Comparison of ENCODE assay signal across 9 mouse cellular contexts in the genomic region with DNA sequence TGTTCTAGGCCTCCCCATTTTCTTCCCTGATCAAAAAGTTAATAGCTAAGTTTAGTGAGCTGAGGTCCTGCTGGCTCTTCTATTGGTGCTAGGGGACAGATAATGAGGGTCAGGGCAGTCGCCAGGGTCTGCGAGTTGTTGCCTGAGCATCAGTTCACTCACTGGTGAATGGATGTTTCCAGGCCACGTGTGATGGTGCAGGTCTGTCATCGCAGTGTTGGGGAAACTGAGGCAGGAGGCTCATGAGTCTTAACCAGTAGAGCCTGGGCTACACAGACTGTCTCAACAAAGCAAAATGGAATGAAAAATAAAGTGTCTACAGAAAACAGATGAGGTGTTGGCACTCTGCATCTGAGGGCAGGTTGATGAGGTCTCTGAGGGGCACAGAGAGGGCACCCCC. TPM values are rescaled to one million over a fixed set of nuclear protein-coding genes. Genes with fewer than 3 reads are reported as not detected.
DNase-seq lines count a peak whose midpoint lies in the region; ATAC-seq and TF ChIP-seq lines count a peak whose summit lies in the region.
"Had no signal": no experiment of that assay in that cellular context is flagged by ENCODE, and none has a peak within 500 bp of the region (broad histone marks: within the 10 kb centered on the region; RNA-seq: fewer than 3 reads in every experiment).

No protein-coding gene starts in this region.

- H3K36me3 ChIP-seq in heart, embryonic 10.5 days = no peaks in the 10 kb centered on the region
- H3K36me3 ChIP-seq in ES-Bruce4 (ENCODE audit: control insufficient read depth, insufficient read depth, low read length, poor library complexity, severe bottlenecking) = no peaks in the 10 kb centered on the region
- no peaks in the 10 kb centered on the region for H3K36me3 ChIP-seq in heart, embryonic 16.5 days (ENCODE audit: control insufficient read depth, insufficient read depth)
- H3K36me3 ChIP-seq in liver, postnatal 0 days (replicated peaks; ENCODE audit: insufficient read depth, low read length) = no peaks in the 10 kb centered on the region

- no peaks in the 10 kb centered on the region for H3K27me3 ChIP-seq in heart, embryonic 10.5 days (ENCODE audit: insufficient read depth, poor library complexity, severe bottlenecking)
- H3K27me3 ChIP-seq in ES-Bruce4 (ENCODE audit: control insufficient read depth, insufficient read depth, low read length, poor library complexity, severe bottlenecking) = no peaks in the 10 kb centered on the region
- no peaks in the 10 kb centered on the region for H3K27me3 ChIP-seq in heart, embryonic 16.5 days (ENCODE audit: control insufficient read depth, insufficient read depth, low read length)
- peaks cover 9% of the 10 kb centered on the region; the same call in 1 of the 2 replicates for H3K27me3 ChIP-seq in liver, postnatal 0 days (ENCODE audit: insufficient read depth, low read length)

- peak overlapping the region; percentile 67 for H3K4me2 ChIP-seq in heart, embryonic 16.5 days (ENCODE audit: low read depth, low read length)
- peak overlapping the region; percentile 80 for H3K4me2 ChIP-seq in liver, postnatal 0 days (ENCODE audit: low read depth, low read length)

- H3K27ac ChIP-seq in heart, embryonic 10.5 days = peak overlapping the region; percentile 98
- H3K27ac ChIP-seq in ES-Bruce4 (ENCODE audit: insufficient read depth, low read length) = peak overlapping the region; percentile 10; the same call in 1 of the 2 replicates
- H3K27ac ChIP-seq in heart, embryonic 16.5 days (ENCODE audit: low read length) = peak overlapping the region; percentile 99
- H3K27ac ChIP-seq in liver, postnatal 0 days (ENCODE audit: low read depth) = peak overlapping the region; percentile 79

- peak overlapping the region; percentile 73; the same call in 1 of the 2 replicates for H3K4me3 ChIP-seq in heart, embryonic 10.5 days
- H3K4me3 ChIP-seq in ES-Bruce4 (ENCODE audit: low read depth, low read length) = no peak overlapping the region
- H3K4me3 ChIP-seq in heart, embryonic 16.5 days (ENCODE audit: low read length) = no peak overlapping the region; the same call in 1 of the 2 replicates
- no peak overlapping the region for H3K4me3 ChIP-seq in liver, postnatal 0 days (ENCODE audit: low read depth, low read length)

- WGBS in heart, embryonic 10.5 days = 31% methylated on average over 4 of the region's 4 CpGs
- WGBS in heart, embryonic 16.5 days = 38% methylated on average over 4 of the region's 4 CpGs
- WGBS in liver, postnatal 0 days (ENCODE audit: insufficient replicate concordance) = 42% methylated on average over 4 of the region's 4 CpGs

- DNase-seq in heart, embryonic 10.5 days (ENCODE audit: low spot score) = no peak
- no peak for DNase-seq in heart, postnatal 4 days
- no peak for DNase-seq in liver, postnatal 0 days
- no peak for DNase-seq in Muller cell, postnatal 12 days (ENCODE audit: inconsistent ontology term)
- DNase-seq in frontal cortex, adult 2 months (ENCODE audit: extremely low spot score in 1 of 2, low spot score in 1 of 2) = no peak
- no peak for DNase-seq in left cerebral cortex, adult 11 months (ENCODE audit: low spot score)
- DNase-seq: cerebellum, adult 11 months had no signal

- H3K4me1 ChIP-seq in heart, embryonic 10.5 days = peaks cover 68% of the 10 kb centered on the region
- H3K4me1 ChIP-seq in ES-Bruce4 (ENCODE audit: control insufficient read depth, insufficient read depth, low read length) = peaks cover 2% of the 10 kb centered on the region
- H3K4me1 ChIP-seq in heart, embryonic 16.5 days (ENCODE audit: control insufficient read depth, insufficient read depth, low read length) = peaks cover 46% of the 10 kb centered on the region
- peaks cover 61% of the 10 kb centered on the region for H3K4me1 ChIP-seq in liver, postnatal 0 days (ENCODE audit: insufficient read depth)

- H3K9ac ChIP-seq in ES-Bruce4 (ENCODE audit: low read depth, poor library complexity, severe bottlenecking) = no peak overlapping the region
- peak overlapping the region; percentile 58 for H3K9ac ChIP-seq in heart, embryonic 16.5 days (ENCODE audit: low read length)
- H3K9ac ChIP-seq in liver, postnatal 0 days (replicated peaks) = no peak overlapping the region

- no peak for TF ChIP-seq EP300 in ES-Bruce4 (IDR thresholded peaks at IDR 0.05; ENCODE audit: insufficient read depth, low read depth, low read length)
- no peak for TF ChIP-seq EP300 in liver, postnatal 0 days (IDR thresholded peaks at IDR 0.05; ENCODE audit: low read depth)

- TF ChIP-seq POLR2A in ES-Bruce4 (IDR thresholded peaks at IDR 0.05; ENCODE audit: insufficient read depth, low read length) = no peak

- no peak for ATAC-seq in heart, embryonic 16.5 days (replicated peaks; ENCODE audit: extremely low read depth, insufficient read depth, low FRiP score)
- no peak for ATAC-seq in liver, postnatal 0 days

- no peaks in the 10 kb centered on the region for H3K9me3 ChIP-seq in heart, embryonic 10.5 days
- no peaks in the 10 kb centered on the region for H3K9me3 ChIP-seq in ES-Bruce4 (replicated peaks; ENCODE audit: control insufficient read depth, insufficient read depth, low read length, poor library complexity, severe bottlenecking)
- no peaks in the 10 kb centered on the region for H3K9me3 ChIP-seq in heart, embryonic 16.5 days (replicated peaks; ENCODE audit: control insufficient read depth, low read length)
- no peaks in the 10 kb centered on the region for H3K9me3 ChIP-seq in liver, postnatal 0 days (ENCODE audit: low read length)

- TF ChIP-seq CTCF in ES-Bruce4 (IDR thresholded peaks at IDR 0.05; ENCODE audit: low read depth, low read length) = no peak
- TF ChIP-seq CTCF in liver, postnatal 0 days (IDR thresholded peaks at IDR 0.05; ENCODE audit: low read depth) = no peak

RNA-seq across cellular contexts. Expression of gene Nanos3, which starts 13.9 kb away (rescaled TPM):
- polyA plus RNA-seq in heart, embryonic 10.5 days (2016; fragmentation: Nextera tagmentation; extraction: Ambion mirVana) = 1.2 and 2.3 TPM in 2 replicates
- 1 to 10 TPM; 3.6 to 4.3 TPM for total RNA-seq in heart, postnatal 4 days (2021)
- 3.0 and 4.3 TPM in 2 replicates for polyA plus RNA-seq in ES-Bruce4 (2011; ENCODE audit: insufficient read depth, insufficient read length, low read depth, missing spikeins)
- 1.5 and 1.6 TPM in 2 replicates for polyA plus RNA-seq in heart, embryonic 16.5 days (2015; fragmentation: Nextera tagmentation; extraction: Ambion mirVana)
- 0.34 and 0.79 TPM in 2 replicates for polyA plus RNA-seq in liver, postnatal 0 days (2015; fragmentation: Nextera tagmentation; extraction: Ambion mirVana)
- 2.1 and 2.6 TPM in 2 replicates for polyA plus RNA-seq in frontal cortex, adult 2 months (2012; rRNA removed)

RNA-seq across cellular contexts. Expression of gene Zswim4, which starts 38.0 kb away (rescaled TPM):
- 14.4 and 17.5 TPM in 2 replicates for polyA plus RNA-seq in heart, embryonic 10.5 days (2016; fragmentation: Nextera tagmentation; extraction: Ambion mirVana)
- 10 to 100 TPM; 12.8 to 13.8 TPM for total RNA-seq in heart, postnatal 4 days (2021)
- 14.8 and 15.4 TPM in 2 replicates for polyA plus RNA-seq in ES-Bruce4 (2011; ENCODE audit: insufficient read depth, insufficient read length, low read depth, missing spikeins)
- polyA plus RNA-seq in heart, embryonic 16.5 days (2015; fragmentation: Nextera tagmentation; extraction: Ambion mirVana) = 8.4 and 9.9 TPM in 2 replicates
- 1.4 and 1.6 TPM in 2 replicates for polyA plus RNA-seq in liver, postnatal 0 days (2015; fragmentation: Nextera tagmentation; extraction: Ambion mirVana)
- 13.7 TPM in 2 replicates for polyA plus RNA-seq in frontal cortex, adult 2 months (2012; rRNA removed)

RNA-seq across cellular contexts. Expression of gene D8Ertd738e, which starts 50.6 kb away (rescaled TPM):
- polyA plus RNA-seq in heart, embryonic 10.5 days (2016; fragmentation: Nextera tagmentation; extraction: Ambion mirVana) = 353 and 374 TPM in 2 replicates
- total RNA-seq in heart, postnatal 4 days (2021) = 100 to 1,000 TPM; 218 to 233 TPM
- 90.6 and 92.0 TPM in 2 replicates for polyA plus RNA-seq in ES-Bruce4 (2011; ENCODE audit: insufficient read depth, insufficient read length, low read depth, missing spikeins)
- 297 and 311 TPM in 2 replicates for polyA plus RNA-seq in heart, embryonic 16.5 days (2015; fragmentation: Nextera tagmentation; extraction: Ambion mirVana)
- 189 and 201 TPM in 2 replicates for polyA plus RNA-seq in liver, postnatal 0 days (2015; fragmentation: Nextera tagmentation; extraction: Ambion mirVana)
- 216 and 261 TPM in 2 replicates for polyA plus RNA-seq in frontal cortex, adult 2 months (2012; rRNA removed)

RNA-seq across cellular contexts. Expression of gene 4930432K21Rik, which starts 51.0 kb away (rescaled TPM):
- polyA plus RNA-seq in heart, embryonic 10.5 days (2016; fragmentation: Nextera tagmentation; extraction: Ambion mirVana) = 0.79 and 1.5 TPM in 2 replicates
- under 1 TPM; 0.38 to 0.60 TPM for total RNA-seq in heart, postnatal 4 days (2021)
- polyA plus RNA-seq in ES-Bruce4 (2011; ENCODE audit: insufficient read depth, insufficient read length, low read depth, missing spikeins) = 3.8 and 4.7 TPM in 2 replicates
- 1.2 and 1.3 TPM in 2 replicates for polyA plus RNA-seq in heart, embryonic 16.5 days (2015; fragmentation: Nextera tagmentation; extraction: Ambion mirVana)
- 0.24 and 0.29 TPM in 2 replicates for polyA plus RNA-seq in liver, postnatal 0 days (2015; fragmentation: Nextera tagmentation; extraction: Ambion mirVana)
- polyA plus RNA-seq in frontal cortex, adult 2 months (2012; rRNA removed) = 2.6 and 2.9 TPM in 2 replicates

RNA-seq across cellular contexts. Expression of gene Cc2d1a, which starts 51.1 kb away (rescaled TPM):
- polyA plus RNA-seq in heart, embryonic 10.5 days (2016; fragmentation: Nextera tagmentation; extraction: Ambion mirVana) = 19.5 and 19.7 TPM in 2 replicates
- total RNA-seq in heart, postnatal 4 days (2021) = 10 to 100 TPM; 12.6 to 15.6 TPM
- polyA plus RNA-seq in ES-Bruce4 (2011; ENCODE audit: insufficient read depth, insufficient read length, low read depth, missing spikeins) = 18.0 and 27.2 TPM in 2 replicates
- 14.8 and 15.4 TPM in 2 replicates for polyA plus RNA-seq in heart, embryonic 16.5 days (2015; fragmentation: Nextera tagmentation; extraction: Ambion mirVana)
- 4.4 and 4.5 TPM in 2 replicates for polyA plus RNA-seq in liver, postnatal 0 days (2015; fragmentation: Nextera tagmentation; extraction: Ambion mirVana)
- 38.4 and 40.2 TPM in 2 replicates for polyA plus RNA-seq in frontal cortex, adult 2 months (2012; rRNA removed)

Comparison
In these comparisons a context has a peak if more than half of its experiments do, and no peak if none do; other contexts are left out.
1. H3K27ac ChIP-seq: peak in every context shown above with its lines; median percentile 99 in heart, embryonic 16.5 days; 98 in heart, embryonic 10.5 days; 79 in liver, postnatal 0 days; 10 in ES-Bruce4.